Mouse (Mus musculus): ENCODE results near the gene Slc12a1. TPM values are rescaled to one million over a fixed set of nuclear protein-coding genes. Genes with fewer than 3 reads are reported as not detected.

Gene Slc12a1
- 0.08 TPM for polyA plus RNA-seq (2014; fragmentation: Illumina TruSeq; extraction: RNeasy Lipid Tissue Mini Kit (QIAGEN cat#74804); ENCODE audit: low read depth, low replicate concordance)

DNA sequence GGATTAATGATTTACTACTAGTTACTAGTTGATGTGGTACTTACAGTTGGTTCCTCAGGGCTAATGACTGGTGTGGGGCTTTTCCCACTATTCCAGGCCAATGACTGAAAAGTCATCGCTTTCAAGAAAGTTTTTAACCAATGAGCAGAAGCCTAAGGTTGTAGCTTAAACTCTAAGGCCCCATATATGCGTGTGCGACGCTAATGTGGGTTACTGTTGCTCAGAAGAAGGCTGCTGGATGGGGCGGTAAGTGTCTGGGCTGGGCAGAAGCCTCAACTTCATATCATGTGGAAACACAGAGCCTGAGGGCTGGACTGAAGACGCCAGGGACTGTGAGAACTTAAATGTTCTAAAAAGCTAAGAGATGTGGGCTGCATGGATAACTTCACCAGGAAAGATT, at the start of gene Slc12a1:
Gene Slc12a1 (plus strand): TSS at position 118 of the 400 bp plus-strand sequence.

DNA sequence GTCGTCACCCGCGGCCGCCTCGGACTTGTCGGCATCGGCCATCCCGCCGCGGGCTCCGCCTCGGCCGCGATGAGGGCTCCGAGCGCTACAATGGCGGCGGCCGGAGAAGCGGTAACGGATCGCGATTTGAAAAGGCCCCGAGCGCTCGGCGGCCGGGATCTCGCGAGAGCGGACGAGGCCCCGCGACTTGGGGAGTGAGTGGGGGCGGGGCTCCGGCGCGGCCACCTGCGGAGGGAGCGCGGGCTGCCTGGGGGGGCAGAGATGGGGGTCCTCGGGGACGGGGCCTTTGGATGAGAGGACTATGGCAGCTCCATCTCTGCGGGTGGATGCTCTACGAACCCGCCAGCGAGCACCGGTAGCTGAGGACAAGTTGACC, 28.8 kb upstream of the Slc12a1 start, which contains the start of gene Myef2:
Gene Myef2 (minus strand): TSS at position 185 of the 376 bp plus-strand sequence.

GRCm38 (mm10) chr2:125135903-125136811, 16.1 kb upstream of the Slc12a1 start, which contains the start of gene Ctxn2:
Ctxn2 (plus strand) TSS chr2:125136692.

DNA sequence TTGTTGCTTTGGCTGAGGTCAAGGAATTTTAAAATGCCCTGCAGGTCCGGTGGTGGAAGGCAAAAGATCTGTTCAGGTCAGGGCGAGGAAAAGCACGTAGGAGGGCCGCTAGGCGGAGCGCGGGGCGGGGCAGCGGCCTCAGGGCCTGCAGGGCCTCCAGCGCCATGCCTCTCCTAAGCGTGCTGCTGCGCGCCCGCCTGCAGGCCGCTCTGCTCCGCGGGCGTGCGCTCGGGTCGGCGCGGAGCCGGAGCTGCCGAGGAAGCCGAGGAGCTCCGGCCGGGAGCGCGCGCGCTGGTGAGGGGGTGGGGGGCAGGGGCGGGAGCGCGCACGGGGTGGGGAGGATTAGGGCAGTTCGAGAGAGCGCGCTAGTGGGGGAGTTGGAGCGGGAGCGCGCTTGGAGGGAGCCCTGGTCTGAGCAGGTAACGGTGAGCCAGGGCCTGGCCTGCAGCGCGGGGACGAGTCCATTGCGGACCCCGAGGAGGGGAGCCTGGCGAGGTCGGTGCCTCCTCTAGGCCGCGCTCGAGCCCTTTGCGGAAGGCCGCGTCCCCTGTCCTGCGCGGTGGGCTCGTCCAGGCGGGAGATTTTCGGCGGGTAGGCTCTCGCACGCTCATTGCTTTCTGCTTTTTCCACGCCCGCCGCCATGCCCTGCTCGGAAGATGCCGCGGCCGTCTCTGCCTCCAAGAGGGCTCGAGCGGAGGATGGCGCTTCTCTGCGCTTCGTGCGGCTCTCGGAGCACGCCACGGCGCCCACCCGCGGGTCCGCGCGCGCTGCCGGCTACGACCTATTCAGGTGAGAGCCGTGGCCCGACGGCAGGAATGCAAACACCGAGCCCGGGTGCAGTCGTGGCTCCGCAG, 95.0 kb downstream of the Slc12a1 start, which contains the start of gene Dut:
Gene Dut (plus strand): TSS at position 83 of the 854 bp plus-strand sequence.

Other genes with a start within 250 kb of the Slc12a1 start
- gene Slc24a5, start 84.4 kb upstream of the Slc12a1 start, polyA plus RNA-seq (2014; fragmentation: Illumina TruSeq; extraction: RNeasy Lipid Tissue Mini Kit (QIAGEN cat#74804); ENCODE audit: low read depth, low replicate concordance) = 1.3 TPM
- gene Myef2, start 28.8 kb upstream of the Slc12a1 start, polyA plus RNA-seq (2014; fragmentation: Illumina TruSeq; extraction: RNeasy Lipid Tissue Mini Kit (QIAGEN cat#74804); ENCODE audit: low read depth, low replicate concordance) = 12.1 TPM
- gene Ctxn2, start 15.8 kb upstream of the Slc12a1 start, polyA plus RNA-seq (2014; fragmentation: Illumina TruSeq; extraction: RNeasy Lipid Tissue Mini Kit (QIAGEN cat#74804); ENCODE audit: low read depth, low replicate concordance) = not detected
- 9.4 TPM for gene Dut, start 94.7 kb downstream of the Slc12a1 start, polyA plus RNA-seq (2014; fragmentation: Illumina TruSeq; extraction: RNeasy Lipid Tissue Mini Kit (QIAGEN cat#74804); ENCODE audit: low read depth, low replicate concordance)